Mouse (Mus musculus) testis, postnatal 14 days (tissue): ENCODE results near the gene Slc30a1.

ENCODE experiments used
- DNase-seq: peaks from one replicate; pipeline ENCODE4 v3.0.0; 2021; ENCODE audit warnings: low spot score

Gene Slc30a1

DNA sequence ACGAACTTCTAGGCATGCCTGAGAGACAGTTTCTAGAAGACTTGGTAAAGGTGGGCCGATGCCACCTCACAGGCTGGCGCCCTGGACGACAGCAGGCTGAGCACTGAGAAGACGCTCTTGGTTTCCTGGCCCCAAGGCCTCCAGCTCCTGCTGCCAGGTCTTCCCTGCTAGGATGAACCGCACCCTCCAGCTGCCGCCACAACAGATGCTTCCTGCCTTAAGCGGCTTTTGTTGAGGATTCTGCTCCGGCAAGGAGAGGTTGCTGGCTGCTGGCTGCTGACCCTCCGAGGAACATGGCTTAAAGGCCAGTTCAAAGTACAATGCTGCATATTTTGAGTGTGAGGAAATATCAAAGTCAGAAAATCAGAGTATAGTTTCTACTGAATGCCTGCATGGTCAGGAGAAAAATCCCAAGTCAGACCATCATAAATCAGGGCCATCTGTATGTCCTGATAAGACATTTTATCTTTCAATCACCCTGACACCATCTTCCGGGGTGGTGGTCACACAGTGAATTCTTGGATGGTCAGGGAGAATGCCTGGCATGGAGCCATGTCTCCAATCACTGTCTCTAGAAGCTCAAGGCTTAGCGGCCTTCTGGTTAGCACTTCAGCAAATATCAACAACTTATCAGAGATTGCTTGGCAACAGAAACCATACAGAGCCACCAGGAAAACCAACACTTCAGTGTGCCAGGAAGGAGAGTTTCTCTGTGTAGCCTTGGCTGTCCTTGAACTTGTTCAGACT lies 9.6 kb upstream of the Slc30a1 start:
- DNase-seq = no peak

DNA sequence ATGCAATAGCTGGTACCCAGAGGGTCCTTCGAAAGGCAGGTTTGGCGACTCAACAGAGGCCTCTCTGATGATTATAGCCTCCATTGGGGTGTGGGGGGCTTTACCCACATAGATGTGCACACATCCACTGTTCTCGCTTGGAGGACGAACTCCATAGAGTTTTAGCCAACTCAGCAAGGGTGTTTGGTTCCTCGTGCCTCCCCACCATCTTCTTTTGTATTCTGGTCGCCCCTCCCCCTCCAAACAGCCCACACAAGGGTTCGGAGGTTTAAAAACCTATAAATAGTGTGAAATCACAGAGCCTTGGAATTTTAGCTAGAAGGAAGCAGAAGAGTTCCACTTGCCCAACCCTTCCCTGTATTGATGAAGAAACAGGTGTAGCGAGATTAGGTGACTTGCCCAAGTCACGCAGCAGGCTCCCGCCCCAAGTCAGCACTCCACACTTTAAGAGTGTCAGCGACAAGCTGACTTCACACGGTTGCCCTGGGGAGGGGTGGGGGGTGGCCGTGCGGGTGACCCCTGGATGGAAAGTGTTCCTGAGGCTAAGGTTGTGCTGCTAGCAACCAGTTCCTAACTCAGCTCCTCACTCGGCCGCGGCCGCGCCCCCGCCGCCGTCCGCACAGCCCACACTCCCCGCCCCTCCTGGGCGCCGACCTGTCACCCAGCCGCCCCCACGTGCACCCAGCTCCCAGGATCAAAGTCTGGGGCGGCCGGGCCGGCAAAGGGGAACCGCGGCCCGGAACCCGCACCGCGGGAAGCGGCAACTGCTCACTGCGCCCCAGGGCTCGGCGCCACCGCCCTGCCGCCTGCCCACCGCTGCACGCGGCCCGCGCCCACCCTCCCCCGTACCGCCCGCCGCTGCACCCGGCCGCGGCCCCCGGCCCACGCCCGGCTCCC lies 682 bp upstream of the Slc30a1 start:
- DNase-seq = no peak

GRCm38 (mm10) chr1:191907431-191907810 lies 854 bp downstream of the Slc30a1 start:
- DNase-seq = peak; percentile 79

DNA sequence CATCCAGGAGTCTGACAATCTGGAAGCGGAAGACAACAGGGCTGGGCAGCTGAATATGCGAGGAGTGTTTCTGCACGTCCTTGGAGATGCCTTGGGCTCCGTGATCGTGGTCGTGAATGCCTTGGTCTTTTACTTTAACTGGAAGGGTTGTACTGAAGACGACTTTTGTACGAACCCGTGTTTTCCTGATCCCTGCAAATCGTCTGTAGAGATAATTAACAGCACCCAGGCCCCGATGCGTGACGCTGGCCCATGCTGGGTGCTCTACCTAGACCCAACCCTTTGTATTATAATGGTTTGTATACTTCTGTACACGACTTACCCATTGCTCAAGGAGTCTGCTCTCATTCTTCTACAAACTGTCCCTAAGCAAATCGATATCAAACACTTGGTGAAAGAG lies 2.3 kb downstream of the Slc30a1 start:
- DNase-seq = no peak

- no peak for DNase-seq
Measured at GRCm38 (mm10) chr1:191909316-191909715, 2.7 kb downstream of the Slc30a1 start.

DNA sequence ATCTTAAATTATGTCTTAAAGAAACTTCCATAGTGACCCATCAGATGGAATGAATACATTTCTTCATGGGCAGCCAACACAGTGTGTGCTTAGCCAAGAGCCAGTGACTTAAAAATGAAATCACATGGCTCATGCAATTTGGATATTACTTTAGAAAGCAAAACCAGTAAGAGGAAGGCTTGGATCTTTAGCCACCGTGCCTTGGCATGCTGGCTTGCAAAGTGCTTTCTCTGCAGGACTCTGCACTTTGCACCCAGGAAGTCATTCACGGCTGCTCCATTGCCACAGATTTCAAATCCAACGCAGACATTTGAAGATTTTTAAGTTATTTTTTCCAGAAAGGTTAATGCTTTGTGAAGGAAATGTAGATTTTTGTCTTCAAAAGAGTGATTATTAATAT lies 4.1 kb downstream of the Slc30a1 start:
- DNase-seq = no peak

- no peak for DNase-seq
Measured at GRCm38 (mm10) chr1:191911067-191911668, 4.6 kb downstream of the Slc30a1 start.

- DNase-seq = no peak
Measured at GRCm38 (mm10) chr1:191914647-191915046, 8.1 kb downstream of the Slc30a1 start.

GRCm38 (mm10) chr1:191915586-191915985 lies 9.0 kb downstream of the Slc30a1 start:
- DNase-seq = no peak

DNA sequence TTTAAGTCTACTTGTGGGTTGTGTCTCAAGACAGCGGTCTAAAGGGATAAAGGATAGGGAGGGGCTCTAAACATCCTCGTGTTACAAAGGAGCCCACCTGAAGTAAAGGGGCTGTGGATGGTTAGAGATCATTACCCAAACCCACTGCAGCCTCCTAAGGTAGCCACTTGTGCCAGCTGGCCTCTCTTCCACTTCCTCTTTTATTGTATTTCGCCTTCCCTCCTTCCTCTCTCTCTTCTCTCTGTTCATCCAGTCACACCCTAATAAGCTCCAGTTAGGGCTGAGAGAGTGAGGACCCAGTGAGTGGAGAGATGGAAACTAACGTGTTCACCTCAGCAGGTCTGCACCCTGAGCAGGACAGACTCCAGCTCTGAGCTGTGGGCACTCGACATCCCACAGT lies 10.3 kb downstream of the Slc30a1 start:
- no peak for DNase-seq

GRCm38 (mm10) chr1:191919336-191919735 lies 12.8 kb downstream of the Slc30a1 start:
- no peak for DNase-seq

DNA sequence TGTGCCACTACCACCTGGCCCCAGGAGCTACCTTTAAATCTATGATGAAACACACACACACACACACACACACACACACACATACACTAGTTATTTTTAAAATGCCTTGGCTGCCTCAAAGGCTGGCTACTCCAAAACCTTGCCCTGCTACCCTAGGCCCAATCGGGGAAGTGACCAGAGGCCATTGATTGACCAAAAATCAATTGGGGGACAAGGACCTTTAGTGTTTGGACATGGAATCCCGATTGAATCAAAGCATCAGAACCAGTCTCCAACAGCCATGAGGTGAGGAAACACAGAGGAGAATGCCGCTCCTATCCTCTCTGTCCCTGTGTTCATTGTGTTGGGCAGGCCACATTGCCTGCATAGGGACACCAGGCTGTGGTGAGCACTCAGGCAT lies 15.1 kb downstream of the Slc30a1 start:
- no peak for DNase-seq

DNA sequence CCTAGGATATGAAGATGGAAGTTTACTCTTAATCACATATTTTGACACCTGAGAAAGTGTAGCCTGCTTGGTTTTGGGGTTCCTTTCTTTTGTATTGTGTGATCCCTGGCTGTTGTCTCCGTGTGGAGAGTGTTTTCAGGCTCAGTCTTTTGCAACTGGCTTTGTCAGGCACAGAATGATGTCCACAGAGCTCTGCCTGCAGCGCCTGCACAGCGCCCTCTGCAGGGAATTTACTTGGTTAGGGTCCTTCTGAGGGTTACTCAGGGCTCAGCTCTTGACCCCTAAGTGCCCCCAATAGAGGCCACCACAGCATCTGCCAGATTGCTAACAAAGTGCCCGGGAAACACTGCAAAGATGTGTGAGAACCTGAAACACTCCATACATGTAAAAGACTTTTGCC lies 18.9 kb downstream of the Slc30a1 start:
- no peak for DNase-seq

DNA sequence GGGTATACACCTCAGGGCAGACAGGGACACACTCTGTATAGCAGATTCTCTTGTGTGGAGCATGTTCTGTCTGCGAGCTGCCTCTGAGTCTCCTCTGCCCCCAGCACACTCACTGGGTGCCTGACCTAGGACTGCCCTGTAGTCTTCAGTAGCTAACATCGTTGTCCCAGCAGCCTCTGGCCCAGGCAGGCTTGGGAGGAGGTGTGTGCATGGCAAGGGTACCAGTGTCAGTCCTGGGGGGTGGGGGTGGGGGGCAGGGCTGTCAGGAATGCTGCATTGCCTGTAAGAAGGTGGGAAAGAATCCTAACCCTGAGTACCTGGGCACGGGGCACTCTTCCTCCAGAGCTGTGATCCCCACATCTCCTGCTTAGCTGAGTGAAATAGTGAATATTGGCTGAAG lies 20.1 kb downstream of the Slc30a1 start:
- no peak for DNase-seq

DNA sequence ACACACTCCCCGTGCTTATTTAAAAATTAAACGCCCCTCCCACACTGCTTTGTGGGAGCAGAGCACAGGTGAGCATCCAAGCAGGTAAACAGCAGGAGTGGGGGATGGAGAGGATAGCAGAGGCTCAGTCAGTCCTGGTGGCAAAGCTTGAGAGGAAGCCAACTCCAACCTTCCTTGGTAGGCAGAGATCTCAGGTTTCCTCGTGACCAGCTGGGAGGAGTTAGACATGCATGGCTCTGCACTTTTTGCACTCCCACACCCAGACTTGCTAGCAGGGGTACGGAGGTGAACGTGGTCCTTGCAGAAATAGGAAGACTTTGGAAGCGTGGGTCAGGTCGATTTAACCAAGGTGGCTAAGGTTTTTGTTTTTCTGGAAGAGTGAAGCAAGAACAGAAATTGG lies 21.8 kb downstream of the Slc30a1 start:
- DNase-seq = no peak

- no peak for DNase-seq
Measured at GRCm38 (mm10) chr1:191929065-191929464, 22.5 kb downstream of the Slc30a1 start.

DNA sequence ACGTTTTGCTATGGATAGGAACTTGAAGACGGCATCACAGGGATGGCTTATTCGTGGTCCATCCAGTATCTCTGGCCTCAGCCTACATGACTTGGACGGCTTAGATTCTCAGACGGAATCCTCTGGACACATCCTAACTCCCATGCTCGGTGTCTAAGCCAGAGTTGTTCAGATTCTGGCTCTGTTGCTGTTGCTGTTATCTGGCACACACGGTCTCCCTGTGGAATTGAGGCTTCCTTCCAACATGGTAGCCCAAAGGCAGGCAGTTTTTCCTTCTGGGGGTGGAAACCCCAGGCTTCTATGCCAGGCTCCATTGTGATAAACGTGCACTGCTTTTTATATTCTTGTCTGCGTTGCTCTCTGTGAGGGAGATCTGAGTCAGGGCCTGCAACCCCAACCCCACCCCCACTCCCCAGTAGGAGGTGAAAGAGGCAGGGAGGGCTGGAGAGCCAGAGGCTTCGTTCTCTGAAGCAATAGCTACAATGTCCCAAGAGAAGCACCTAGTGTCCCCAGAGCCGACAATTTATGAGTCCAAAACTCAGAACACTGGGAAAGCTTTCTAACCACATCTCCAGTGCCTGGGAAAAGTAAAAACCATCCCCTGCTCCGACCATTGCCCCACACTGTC lies 23.4 kb downstream of the Slc30a1 start:
- DNase-seq = no peak

DNA sequence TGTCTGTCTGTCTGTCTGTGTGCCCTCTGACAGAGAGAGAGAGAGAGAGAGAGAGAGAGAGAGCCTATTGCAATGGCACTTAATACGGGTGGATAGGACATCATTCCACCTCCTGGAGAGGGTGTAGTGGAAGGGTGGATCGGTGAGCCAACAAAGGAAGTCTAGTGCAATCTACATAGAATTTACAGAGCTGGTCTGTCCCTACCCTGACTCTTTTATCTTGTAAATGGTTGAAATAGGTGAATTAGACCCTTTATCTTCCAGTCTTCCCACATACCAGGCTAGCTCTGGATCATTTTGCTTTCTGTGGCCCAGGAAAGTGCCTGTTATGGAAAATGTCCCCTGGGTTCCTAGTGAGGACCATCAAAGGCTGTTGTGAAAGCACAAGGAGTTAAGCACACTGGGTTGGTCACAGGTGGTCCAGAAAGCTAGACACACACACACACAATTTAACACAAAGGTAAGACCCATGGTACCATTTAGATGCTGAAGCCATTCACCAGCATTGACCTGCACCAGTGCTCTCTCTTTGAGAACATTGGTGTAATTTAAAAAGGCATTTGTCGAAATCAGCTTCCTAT lies 24.0 kb downstream of the Slc30a1 start:
- DNase-seq = no peak

DNA sequence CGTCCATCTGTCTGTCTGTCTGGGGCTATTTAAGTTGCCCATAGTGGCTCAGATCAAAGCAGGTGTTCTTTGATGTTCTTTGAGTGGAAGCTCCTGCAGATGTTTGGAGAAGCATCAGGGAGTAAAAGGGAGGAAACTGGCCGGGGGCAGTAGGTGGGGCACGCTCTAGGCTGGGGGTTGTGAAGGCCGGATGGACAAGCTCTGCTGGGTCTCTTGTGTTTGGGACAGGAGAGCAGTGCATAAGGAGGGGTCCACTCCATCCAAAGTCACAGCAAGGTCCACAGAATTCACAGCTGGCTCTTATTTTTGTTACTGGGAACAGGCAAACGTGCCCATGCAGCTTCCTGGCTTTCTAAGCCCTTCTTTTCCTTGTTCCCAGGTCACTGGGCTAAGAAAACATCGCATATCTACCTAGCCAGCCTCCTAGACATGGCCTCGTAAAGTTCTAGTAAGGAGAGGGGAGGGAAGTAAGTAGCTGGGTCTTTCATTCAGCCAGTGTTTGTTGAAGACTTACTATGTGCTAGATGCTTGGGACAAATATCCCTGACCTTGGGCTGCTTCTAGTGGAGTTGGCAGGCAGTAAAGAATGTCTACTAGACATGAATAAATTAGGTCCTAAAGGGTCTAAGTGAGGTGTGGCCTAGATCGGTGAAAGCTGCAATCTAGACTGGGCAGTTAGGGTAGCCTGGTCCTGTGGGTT lies 25.9 kb downstream of the Slc30a1 start:
- no peak for DNase-seq

GRCm38 (mm10) chr1:191932986-191933632 lies 26.5 kb downstream of the Slc30a1 start:
- no peak for DNase-seq

- DNase-seq = no peak
Measured at GRCm38 (mm10) chr1:191943638-191944037, 37.1 kb downstream of the Slc30a1 start.
